Mouse (Mus musculus) neural tube, embryonic 14.5 days (tissue): ENCODE measurements around the gene Rnf222. TPM values are rescaled to one million over a fixed set of nuclear protein-coding genes. Genes with fewer than 3 reads are reported as not detected.

Experiments
- ATAC-seq: fragments of 200-750 bp; cut with Nextera tagmentation; 2 replicates; pipeline ENCODE4 v1.8.0; 2017; ENCODE audit warnings: low read depth, mild to moderate bottlenecking, moderate TSS enrichment, moderate library complexity
- H3K27ac ChIP-seq: fragments of 300-500 bp; sonication (generic); 2 replicates; pipeline ENCODE4 v1.5.1; 2014; ENCODE audit warnings: low read depth, mild to moderate bottlenecking, control low read depth, low read length, moderate library complexity, mixed read lengths
- H3K27me3 ChIP-seq: fragments of 300-500 bp; sonication (generic); 2 replicates; pipeline ENCODE4 v1.6.1; 2014; ENCODE audit warnings: low read length; ENCODE audit not compliant: control insufficient read depth, insufficient read depth
- H3K36me3 ChIP-seq: fragments of 300-500 bp; sonication (generic); 2 replicates; pipeline ENCODE4 v1.6.1; 2014; ENCODE audit warnings: low read length, mixed read lengths; ENCODE audit not compliant: control insufficient read depth, insufficient read depth
- H3K4me1 ChIP-seq: fragments of 300-500 bp; sonication (generic); 2 replicates; pipeline ENCODE4 v1.6.1; 2014; ENCODE audit warnings: low read length; ENCODE audit not compliant: control insufficient read depth, insufficient read depth
- H3K4me2 ChIP-seq: fragments of 300-500 bp; sonication (generic); 2 replicates; pipeline ENCODE4 v1.6.1; 2014; ENCODE audit warnings: mild to moderate bottlenecking, low read depth, low read length, control low read depth
- H3K4me3 ChIP-seq: fragments of 300-500 bp; sonication (generic); 2 replicates; pipeline ENCODE4 v1.5.1; 2014; ENCODE audit warnings: low read depth, low read length, control low read depth, mixed read lengths
- H3K9ac ChIP-seq: fragments of 300-500 bp; sonication (generic); replicated peaks from 2 replicates; pipeline ENCODE4 v1.6.1; 2014; ENCODE audit warnings: low read depth, mild to moderate bottlenecking, control low read depth, low read length, mixed read lengths
- H3K9me3 ChIP-seq: fragments of 300-500 bp; sonication (generic); 2 replicates; pipeline ENCODE4 v1.6.1; 2016; ENCODE audit warnings: low read length; ENCODE audit not compliant: control insufficient read depth
- WGBS: fragments of 180-500 bp; shearing (Covaris S2); extraction: QIAGEN DNeasy Blood & Tissue Kit; methylation state at CpG from one replicate; pipeline ENCODE4 v1.1.7; 2014; 5-methylcytosine and 5-hydroxymethylcytosine counted together
- polyA plus RNA-seq: library from polyadenylated mRNA; unstranded; fragments of >200 nt; fragmentation: Nextera tagmentation; extraction: Ambion mirVana; gene quantifications from 2 replicates; pipeline ENCODE4 v1.2.1, GENCODE M21; 2014

Rnf222 gene
- polyA plus RNA-seq, 1 experiment from 2014 or later: not detected

GRCm38 (mm10) chr11:68902823-68903222 lies 14.5 kb downstream of the Rnf222 start:
- H3K27ac ChIP-seq: no peak overlapping the region
- no peaks in the 10 kb centered on the region for H3K9me3 ChIP-seq
- ATAC-seq: no peak
- peaks cover 7% of the 10 kb centered on the region for H3K4me1 ChIP-seq
- H3K36me3 ChIP-seq: peaks cover 41% of the 10 kb centered on the region
- no peaks in the 10 kb centered on the region for H3K27me3 ChIP-seq
- 87% methylated on average over 5 of the region's 5 CpGs for WGBS
- H3K4me2 ChIP-seq: peak overlapping the region; percentile 62
- peak overlapping the region; percentile 76; the same call in 1 of the 2 replicates for H3K9ac ChIP-seq
- peak overlapping the region; percentile 72 for H3K4me3 ChIP-seq

DNA sequence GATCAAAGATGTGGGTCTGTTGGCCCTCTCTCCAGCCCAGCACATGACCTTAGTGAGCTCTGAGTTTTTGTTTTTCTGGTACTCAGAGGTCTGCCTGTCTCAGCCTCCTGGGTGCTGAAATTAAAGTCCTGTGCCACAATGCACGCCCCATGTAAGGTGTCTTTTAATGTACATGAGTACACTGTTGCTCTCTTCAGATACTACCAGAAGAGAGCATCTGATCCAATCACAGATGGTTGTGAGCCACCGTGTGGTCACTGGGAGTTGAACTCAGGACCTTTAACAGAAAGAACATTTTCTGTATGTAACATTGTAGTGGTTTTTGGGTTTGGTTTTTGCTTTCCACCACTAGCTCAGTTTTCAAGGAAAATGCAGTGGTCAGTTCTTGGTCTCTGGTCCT lies 15.4 kb downstream of the Rnf222 start:
- no peak overlapping the region for H3K4me2 ChIP-seq
- peaks cover 7% of the 10 kb centered on the region for H3K4me1 ChIP-seq
- H3K9me3 ChIP-seq: no peaks in the 10 kb centered on the region
- ATAC-seq: no peak
- no peak overlapping the region for H3K4me3 ChIP-seq
- peaks cover 41% of the 10 kb centered on the region for H3K36me3 ChIP-seq
- 91% methylated on average over 2 of the region's 2 CpGs for WGBS
- H3K9ac ChIP-seq: no peak overlapping the region
- no peaks in the 10 kb centered on the region for H3K27me3 ChIP-seq
- no peak overlapping the region for H3K27ac ChIP-seq

DNA sequence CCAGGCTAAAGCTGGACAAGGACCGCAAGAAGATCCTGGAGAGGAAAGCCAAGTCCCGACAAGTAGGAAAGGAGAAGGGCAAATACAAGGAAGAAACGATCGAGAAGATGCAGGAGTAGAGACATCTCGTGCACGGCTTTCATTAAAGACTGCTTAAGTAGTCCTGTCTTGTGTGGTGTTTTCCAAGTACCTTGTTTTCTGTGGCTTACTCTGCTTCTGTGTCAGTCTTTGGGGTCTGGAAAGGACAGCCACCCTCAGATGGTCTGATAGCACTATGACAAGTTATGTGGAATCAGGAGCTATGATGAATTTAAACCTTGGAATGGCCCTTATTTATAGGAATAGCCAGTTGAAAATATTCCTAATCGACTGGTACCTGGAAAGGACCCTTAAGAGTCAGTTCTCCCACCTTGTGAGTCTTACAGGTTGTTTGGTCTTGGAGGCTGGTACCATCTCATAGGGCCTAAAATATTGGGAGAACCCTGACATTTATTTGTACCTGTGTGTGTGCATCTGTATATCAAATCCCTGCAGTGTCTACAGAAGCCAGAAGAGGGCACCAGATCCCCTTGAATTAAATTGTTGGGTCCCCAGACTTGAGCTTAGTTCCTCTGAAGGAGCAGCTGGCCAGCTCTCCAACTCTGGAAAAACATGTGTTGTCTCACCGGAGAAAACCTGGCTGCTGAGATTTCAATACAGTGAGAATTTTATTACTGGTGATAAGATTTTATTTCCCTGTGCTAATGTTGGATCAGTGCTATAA lies 16.2 kb downstream of the Rnf222 start:
- no peak for ATAC-seq
- H3K4me2 ChIP-seq: no peak overlapping the region
- H3K27me3 ChIP-seq: no peaks in the 10 kb centered on the region
- H3K4me3 ChIP-seq: no peak overlapping the region
- peaks cover 41% of the 10 kb centered on the region for H3K36me3 ChIP-seq
- WGBS: 83% methylated on average over 8 of the region's 8 CpGs
- H3K27ac ChIP-seq: no peak overlapping the region
- no peaks in the 10 kb centered on the region for H3K9me3 ChIP-seq
- peaks cover 7% of the 10 kb centered on the region for H3K4me1 ChIP-seq
- no peak overlapping the region for H3K9ac ChIP-seq

DNA sequence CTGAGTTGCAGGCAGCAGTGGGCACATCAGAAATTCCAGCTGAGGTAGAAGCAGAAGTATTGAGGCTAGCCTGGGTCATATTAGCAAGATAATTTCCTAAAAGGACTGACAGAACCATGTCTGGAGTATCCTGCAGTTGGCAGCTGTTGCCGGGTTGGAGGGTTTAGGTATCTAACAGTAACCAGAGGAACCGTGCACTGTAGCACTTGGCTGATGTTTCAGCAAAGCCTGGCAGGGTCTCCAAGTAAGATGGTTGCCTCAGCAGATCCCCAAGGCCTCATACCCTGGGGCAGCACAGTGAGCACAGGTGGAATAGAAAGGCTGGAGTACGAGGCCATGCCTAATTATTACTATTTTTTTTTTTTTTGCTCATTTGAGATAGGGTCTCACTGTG lies 16.8 kb downstream of the Rnf222 start:
- no peak for ATAC-seq
- Histone ChIP-seq H3K27ac (no peak overlapping the region), H3K9ac (no peak overlapping the region), H3K36me3 (peaks cover 41% of the 10 kb centered on the region), H3K4me1 (peaks cover 7% of the 10 kb centered on the region), H3K4me3 (no peak overlapping the region), H3K27me3 (no peaks in the 10 kb centered on the region), H3K9me3 (no peaks in the 10 kb centered on the region), H3K4me2 (no peak overlapping the region)
- WGBS: 86% methylated on average over 3 of the region's 3 CpGs

GRCm38 (mm10) chr11:68905665-68906460 lies 17.5 kb downstream of the Rnf222 start:
- peaks cover 7% of the 10 kb centered on the region for H3K4me1 ChIP-seq
- no peak overlapping the region for H3K27ac ChIP-seq
- WGBS: 91% methylated on average over 9 of the region's 9 CpGs
- no peak for ATAC-seq
- H3K9ac ChIP-seq: no peak overlapping the region
- H3K9me3 ChIP-seq: no peaks in the 10 kb centered on the region
- H3K4me2 ChIP-seq: no peak overlapping the region
- no peaks in the 10 kb centered on the region for H3K27me3 ChIP-seq
- peaks cover 41% of the 10 kb centered on the region for H3K36me3 ChIP-seq
- no peak overlapping the region for H3K4me3 ChIP-seq

GRCm38 (mm10) chr11:68906461-68906790 lies 18.1 kb downstream of the Rnf222 start:
- no peak for ATAC-seq

DNA sequence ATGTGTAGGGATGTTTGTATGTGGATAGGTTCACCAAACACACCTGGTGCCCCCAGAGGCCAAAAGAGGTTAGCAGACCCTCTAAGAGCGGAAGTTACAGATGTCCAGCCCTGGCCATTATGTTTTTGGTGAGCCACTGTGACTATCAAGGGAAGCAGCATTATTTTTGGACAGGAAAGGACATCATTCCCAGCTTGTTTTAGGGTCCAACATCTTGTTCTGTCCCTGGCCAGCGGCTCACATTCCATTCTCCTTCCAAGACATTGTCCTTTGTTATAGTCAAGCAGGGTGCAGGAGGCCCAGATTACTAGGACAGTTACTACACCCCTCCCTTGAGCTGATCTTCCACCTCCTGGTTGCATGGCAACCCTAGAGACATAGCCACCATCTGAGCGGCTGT lies 18.9 kb downstream of the Rnf222 start:
- H3K4me1 ChIP-seq: peaks cover 6% of the 10 kb centered on the region
- peaks cover 41% of the 10 kb centered on the region for H3K36me3 ChIP-seq
- H3K4me2 ChIP-seq: no peak overlapping the region
- no peaks in the 10 kb centered on the region for H3K27me3 ChIP-seq
- 77% methylated on average over 3 of the region's 3 CpGs for WGBS
- no peak for ATAC-seq
- H3K9ac ChIP-seq: no peak overlapping the region
- H3K27ac ChIP-seq: no peak overlapping the region
- no peak overlapping the region for H3K4me3 ChIP-seq
- no peaks in the 10 kb centered on the region for H3K9me3 ChIP-seq

More at GRCm38 (mm10) chr11:68906461-68906790, 18.1 kb downstream of the Rnf222 start:
- Histone ChIP-seq H3K9me3 (no peaks in the 10 kb centered on the region), H3K9ac (no peak overlapping the region), H3K4me2 (no peak overlapping the region), H3K4me3 (no peak overlapping the region), H3K4me1 (peaks cover 7% of the 10 kb centered on the region), H3K27ac (no peak overlapping the region), H3K27me3 (no peaks in the 10 kb centered on the region), H3K36me3 (peaks cover 41% of the 10 kb centered on the region)
- WGBS: 83% methylated on average over 4 of the region's 4 CpGs

DNA sequence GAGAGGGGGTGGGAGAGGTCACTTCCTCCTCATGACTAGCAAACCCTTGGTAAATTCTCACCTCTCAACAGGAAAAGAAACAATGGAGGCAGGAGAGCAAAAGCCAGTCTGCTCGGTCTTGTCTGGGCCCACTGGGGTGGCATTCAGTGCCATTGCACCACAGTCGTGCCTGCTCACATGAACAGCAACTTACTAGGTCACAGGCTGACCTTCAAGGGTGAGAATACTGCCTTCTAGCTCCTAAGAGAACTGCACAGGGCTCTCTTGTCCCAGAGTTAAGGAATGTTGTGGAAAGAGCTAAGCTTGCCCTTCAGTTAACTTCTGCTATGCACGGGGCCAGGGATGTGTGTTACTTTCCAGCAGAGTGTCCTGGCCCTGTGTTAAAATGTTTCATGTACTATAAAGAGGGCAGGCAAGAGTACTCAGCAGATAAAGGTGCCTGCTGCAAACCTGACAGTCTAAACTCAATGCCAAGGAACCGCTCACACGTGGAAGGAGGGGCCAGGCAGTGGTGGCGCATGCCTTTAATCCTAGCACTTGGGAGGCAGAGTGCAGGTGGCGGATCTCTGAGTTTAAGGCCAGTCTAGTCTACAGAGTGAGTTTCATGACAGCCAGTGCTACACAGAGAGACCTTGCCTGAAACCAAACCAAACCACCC lies 20.6 kb downstream of the Rnf222 start:
- no peak for ATAC-seq
- no peak overlapping the region for H3K9ac ChIP-seq
- H3K27ac ChIP-seq: no peak overlapping the region
- peaks cover 28% of the 10 kb centered on the region for H3K36me3 ChIP-seq
- no peak overlapping the region for H3K4me2 ChIP-seq
- 55% methylated on average over 7 of the region's 7 CpGs for WGBS
- no peaks in the 10 kb centered on the region; the same call in 1 of the 2 replicates for H3K4me1 ChIP-seq
- no peaks in the 10 kb centered on the region for H3K9me3 ChIP-seq
- no peaks in the 10 kb centered on the region for H3K27me3 ChIP-seq
- H3K4me3 ChIP-seq: no peak overlapping the region
